Mouse (Mus musculus) kidney, embryonic 14.5 days (tissue): ENCODE measurements at regions not wholly inside any gene's neighbourhood (a gene's known extent, or its start where the extent isn't known, plus 50 kb on each side); places are given as distances from the start of the nearest gene placed in this dataset.

Experiments used
- ATAC-seq: fragments of 200-750 bp; cut with Nextera tagmentation; 2 replicates; pipeline ENCODE4 v1.8.0; 2017; ENCODE audit warnings: moderate number of reproducible peaks, mild to moderate bottlenecking, moderate TSS enrichment, moderate library complexity; ENCODE audit not compliant: low FRiP score, low TSS enrichment
- H3K27ac ChIP-seq: fragments of 300-500 bp; sonication (generic); 2 replicates; pipeline ENCODE4 v1.5.1; 2014; ENCODE audit warnings: low read depth, mild to moderate bottlenecking, low read length, moderate library complexity, mixed read lengths
- H3K27me3 ChIP-seq: fragments of 300-500 bp; sonication (generic); 2 replicates; pipeline ENCODE4 v1.6.1; 2014; ENCODE audit warnings: mild to moderate bottlenecking, low read length; ENCODE audit not compliant: control insufficient read depth, insufficient read depth
- H3K36me3 ChIP-seq: fragments of 300-500 bp; sonication (generic); 2 replicates; pipeline ENCODE4 v1.6.1; 2014; ENCODE audit warnings: low read length, mixed read lengths; ENCODE audit not compliant: control insufficient read depth, insufficient read depth
- H3K4me1 ChIP-seq: fragments of 300-500 bp; sonication (generic); 2 replicates; pipeline ENCODE4 v1.6.1; 2014; ENCODE audit warnings: low read length, mixed read lengths; ENCODE audit not compliant: control insufficient read depth, insufficient read depth
- H3K4me2 ChIP-seq: fragments of 300-500 bp; sonication (generic); replicated peaks from 2 replicates; pipeline ENCODE4 v1.6.1; 2014; ENCODE audit warnings: low read depth, mild to moderate bottlenecking, low read length
- H3K4me3 ChIP-seq: fragments of 300-500 bp; sonication (generic); 2 replicates; pipeline ENCODE4 v1.5.1; 2014; ENCODE audit warnings: mild to moderate bottlenecking, low read length
- H3K9ac ChIP-seq: fragments of 300-500 bp; sonication (generic); 2 replicates; pipeline ENCODE4 v1.6.1; 2014; ENCODE audit warnings: low read depth, mild to moderate bottlenecking, low read length, moderate library complexity
- H3K9me3 ChIP-seq: fragments of 300-500 bp; sonication (generic); 2 replicates; pipeline ENCODE4 v1.6.1; 2016; ENCODE audit warnings: low read length; ENCODE audit not compliant: control insufficient read depth
- WGBS: fragments of 180-500 bp; shearing (Covaris S2); extraction: QIAGEN DNeasy Blood & Tissue Kit; methylation state at CpG from one replicate; pipeline ENCODE4 v1.1.7; 2014; 5-methylcytosine and 5-hydroxymethylcytosine counted together

DNA sequence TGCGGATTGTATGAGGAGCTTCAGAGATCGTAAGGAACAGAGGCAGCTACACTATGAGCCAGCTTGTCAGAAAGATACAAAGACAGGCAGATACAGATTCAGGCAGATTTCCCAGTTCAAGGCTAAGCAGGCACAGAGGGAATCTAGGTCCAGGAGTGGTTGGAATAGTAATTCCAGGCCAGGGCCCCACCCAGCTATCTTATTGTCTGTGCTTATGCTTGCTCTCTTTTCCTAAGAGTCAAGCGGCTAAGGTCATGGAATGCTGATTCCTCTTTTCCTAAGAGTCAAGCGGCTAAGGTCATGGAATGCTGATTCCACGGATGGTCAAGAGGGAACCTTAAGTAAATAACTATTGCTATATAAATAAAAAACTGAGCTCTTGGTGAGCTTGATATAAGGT lies 520.7 kb upstream of the Lrrc6 start:
- Histone ChIP-seq H3K36me3 (no peaks in the 10 kb centered on the region), H3K9ac (no peak overlapping the region), H3K9me3 (no peaks in the 10 kb centered on the region; the same call in 1 of the 2 replicates), H3K27ac (no peak overlapping the region), H3K4me3 (no peak overlapping the region), H3K27me3 (no peaks in the 10 kb centered on the region), H3K4me1 (peaks cover 11% of the 10 kb centered on the region), H3K4me2 (no peak overlapping the region)
- no peak for ATAC-seq
- 68% methylated on average over 5 of the region's 5 CpGs for WGBS

DNA sequence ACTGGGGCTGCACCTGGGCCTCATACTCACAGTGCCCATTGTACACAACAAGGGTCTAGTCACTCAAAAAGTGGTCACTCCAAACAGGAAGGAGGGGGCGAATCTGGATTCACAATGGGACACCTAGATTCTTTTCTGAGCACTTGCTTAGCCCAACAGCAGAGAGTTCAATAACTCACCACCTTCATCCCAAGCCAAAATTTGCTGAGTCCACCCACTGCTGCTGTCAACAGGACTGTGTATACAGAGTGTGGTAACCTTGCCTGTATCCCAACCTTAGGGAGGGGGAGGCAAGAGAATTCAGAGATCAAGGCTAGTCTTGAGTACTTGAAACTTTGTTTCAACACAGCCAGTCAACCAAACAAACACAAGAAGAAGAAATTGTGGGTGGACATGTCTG lies 519.2 kb upstream of the Lrrc6 start:
- Histone ChIP-seq H3K4me2 (no peak overlapping the region), H3K4me3 (no peak overlapping the region), H3K27ac (no peak overlapping the region), H3K9ac (no peak overlapping the region), H3K9me3 (no peaks in the 10 kb centered on the region; the same call in 1 of the 2 replicates), H3K36me3 (no peaks in the 10 kb centered on the region), H3K27me3 (no peaks in the 10 kb centered on the region), H3K4me1 (peaks cover 11% of the 10 kb centered on the region)
- 88% methylated on average over 1 of the region's 1 CpGs for WGBS
- ATAC-seq = no peak

DNA sequence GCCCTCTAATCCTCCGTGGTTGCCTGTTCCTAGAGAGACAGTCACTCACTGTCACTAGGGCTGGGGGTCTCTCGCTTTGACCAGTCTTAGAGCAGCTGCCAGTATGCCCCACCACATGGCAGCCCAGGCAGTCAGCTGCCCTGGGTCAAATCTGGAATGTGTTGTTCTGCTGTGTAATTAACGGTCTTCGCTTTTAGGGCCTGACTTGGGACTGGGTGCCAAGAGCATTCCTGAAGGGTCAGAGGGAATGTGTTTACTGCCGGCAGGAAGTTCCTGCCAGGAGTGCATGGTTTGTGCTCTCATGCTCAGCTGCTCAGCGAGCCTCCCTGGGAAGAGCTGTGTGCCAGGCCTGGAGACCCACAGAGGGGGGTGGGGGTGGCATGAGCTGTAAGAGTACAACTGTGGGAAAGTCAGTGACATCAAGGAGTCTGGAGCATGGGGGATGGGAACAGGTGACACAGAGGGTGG lies 518.5 kb upstream of the Lrrc6 start:
- Histone ChIP-seq H3K27ac (no peak overlapping the region), H3K9me3 (no peaks in the 10 kb centered on the region; the same call in 1 of the 2 replicates), H3K4me3 (no peak overlapping the region), H3K4me2 (no peak overlapping the region), H3K36me3 (no peaks in the 10 kb centered on the region), H3K9ac (no peak overlapping the region), H3K4me1 (peaks cover 11% of the 10 kb centered on the region), H3K27me3 (no peaks in the 10 kb centered on the region)
- 11% methylated on average over 6 of the region's 6 CpGs for WGBS
- peak; percentile 37; the same call in 1 of the 2 replicates for ATAC-seq
